Mouse (Mus musculus): ENCODE data around the gene Rpl35a. TPM values are rescaled to one million over a fixed set of nuclear protein-coding genes. Genes with fewer than 3 reads are reported as not detected.

Gene Rpl35a
- polyA plus RNA-seq, 1 experiment from 2014 or later, result 903 TPM

- Histone ChIP-seq H3K4me3 (ENCODE audit: low read length) (peak overlapping the region; percentile 81), H3K27me3 (replicated peaks; ENCODE audit: control insufficient read depth, insufficient read depth, low read length) (no peaks in the 10 kb centered on the region), H3K36me3 (ENCODE audit: control insufficient read depth, insufficient read depth, low read length) (peaks cover 19% of the 10 kb centered on the region), H3K4me2 (ENCODE audit: low read depth, low read length) (peak overlapping the region; percentile 65), H3K4me1 (ENCODE audit: control insufficient read depth, insufficient read depth, low read length) (peaks cover 22% of the 10 kb centered on the region), H3K9me3 (ENCODE audit: control insufficient read depth, low read length) (no peaks in the 10 kb centered on the region), H3K27ac (ENCODE audit: low read length) (peak overlapping the region; percentile 91), H3K9ac (ENCODE audit: low read depth, low read length) (no peak overlapping the region)
- 53% methylated on average over 11 of the region's 11 CpGs for WGBS
- no peak for ATAC-seq
Observed at GRCm38 (mm10) chr16:33061400-33061799, 5.1 kb downstream of the Rpl35a start.

GRCm38 (mm10) chr16:33062024-33062681 is 5.9 kb downstream of the Rpl35a start, which contains the start of gene Lmln:
TSS of gene Lmln (plus strand) at chr16:33062521.
- H3K4me2 ChIP-seq (ENCODE audit: low read depth, low read length), result peak within 1 kb of the TSS; percentile 65
- peak within 1 kb of the TSS; percentile 91 for H3K27ac ChIP-seq (ENCODE audit: low read length)
- peaks cover 19% of the 10 kb centered on the region for H3K36me3 ChIP-seq (ENCODE audit: control insufficient read depth, insufficient read depth, low read length)
- H3K4me3 ChIP-seq (ENCODE audit: low read length), result peak within 1 kb of the TSS; percentile 81
- WGBS, result under 1% methylated on average over 64 of the region's 64 CpGs
- peak; percentile 97 for ATAC-seq
- peak within 1 kb of the TSS; percentile 70 for H3K9ac ChIP-seq (ENCODE audit: low read depth, low read length)
- no peaks in the 10 kb centered on the region for H3K27me3 ChIP-seq (replicated peaks; ENCODE audit: control insufficient read depth, insufficient read depth, low read length)
- H3K9me3 ChIP-seq (ENCODE audit: control insufficient read depth, low read length), result no peaks in the 10 kb centered on the region
- H3K4me1 ChIP-seq (ENCODE audit: control insufficient read depth, insufficient read depth, low read length), result peaks cover 22% of the 10 kb centered on the region

- Histone ChIP-seq H3K9me3 (ENCODE audit: control insufficient read depth, low read length) (no peaks in the 10 kb centered on the region), H3K36me3 (ENCODE audit: control insufficient read depth, insufficient read depth, low read length) (peaks cover 19% of the 10 kb centered on the region), H3K4me3 (ENCODE audit: low read length) (peak overlapping the region; percentile 81), H3K27ac (ENCODE audit: low read length) (peak overlapping the region; percentile 91), H3K27me3 (replicated peaks; ENCODE audit: control insufficient read depth, insufficient read depth, low read length) (no peaks in the 10 kb centered on the region), H3K4me1 (ENCODE audit: control insufficient read depth, insufficient read depth, low read length) (peaks cover 22% of the 10 kb centered on the region), H3K4me2 (ENCODE audit: low read depth, low read length) (peak overlapping the region; percentile 65), H3K9ac (ENCODE audit: low read depth, low read length) (peak overlapping the region; percentile 70)
- WGBS, result under 1% methylated on average over 35 of the region's 35 CpGs
- ATAC-seq, result peak; percentile 81
Observed at GRCm38 (mm10) chr16:33062682-33063131, 6.5 kb downstream of the Rpl35a start.

- H3K4me1 ChIP-seq (ENCODE audit: control insufficient read depth, insufficient read depth, low read length), result peaks cover 17% of the 10 kb centered on the region
- no peaks in the 10 kb centered on the region for H3K27me3 ChIP-seq (replicated peaks; ENCODE audit: control insufficient read depth, insufficient read depth, low read length)
- H3K36me3 ChIP-seq (ENCODE audit: control insufficient read depth, insufficient read depth, low read length), result peaks cover 14% of the 10 kb centered on the region
- no peak for ATAC-seq
- H3K4me2 ChIP-seq (ENCODE audit: low read depth, low read length), result peak overlapping the region; percentile 65
- no peaks in the 10 kb centered on the region for H3K9me3 ChIP-seq (ENCODE audit: control insufficient read depth, low read length)
- H3K4me3 ChIP-seq (ENCODE audit: low read length), result peak overlapping the region; percentile 81
- H3K27ac ChIP-seq (ENCODE audit: low read length), result no peak overlapping the region; the same call in 1 of the 2 replicates
- WGBS, result 21% methylated on average over 7 of the region's 7 CpGs
- peak overlapping the region; percentile 70 for H3K9ac ChIP-seq (ENCODE audit: low read depth, low read length)
Observed at GRCm38 (mm10) chr16:33063267-33063666, 7.0 kb downstream of the Rpl35a start.

- H3K4me3 ChIP-seq (ENCODE audit: low read length), result no peak overlapping the region
- H3K27ac ChIP-seq (ENCODE audit: low read length), result no peak overlapping the region
- H3K27me3 ChIP-seq (replicated peaks; ENCODE audit: control insufficient read depth, insufficient read depth, low read length), result no peaks in the 10 kb centered on the region
- no peak overlapping the region for H3K4me2 ChIP-seq (ENCODE audit: low read depth, low read length)
- no peaks in the 10 kb centered on the region for H3K9me3 ChIP-seq (ENCODE audit: control insufficient read depth, low read length)
- ATAC-seq, result no peak
- H3K36me3 ChIP-seq (ENCODE audit: control insufficient read depth, insufficient read depth, low read length), result peaks cover 2% of the 10 kb centered on the region; the same call in 1 of the 2 replicates
- 76% methylated on average over 9 of the region's 9 CpGs for WGBS
- peaks cover 6% of the 10 kb centered on the region; the same call in 1 of the 2 replicates for H3K4me1 ChIP-seq (ENCODE audit: control insufficient read depth, insufficient read depth, low read length)
- H3K9ac ChIP-seq (ENCODE audit: low read depth, low read length), result no peak overlapping the region
Observed at GRCm38 (mm10) chr16:33064636-33065035, 8.4 kb downstream of the Rpl35a start.

GRCm38 (mm10) chr16:33070928-33071327 is 14.7 kb downstream of the Rpl35a start:
- H3K36me3 ChIP-seq (ENCODE audit: control insufficient read depth, insufficient read depth, low read length), result no peaks in the 10 kb centered on the region; the same call in 1 of the 2 replicates
- no peaks in the 10 kb centered on the region for H3K9me3 ChIP-seq (ENCODE audit: control insufficient read depth, low read length)
- no peak overlapping the region for H3K9ac ChIP-seq (ENCODE audit: low read depth, low read length)
- H3K27ac ChIP-seq (ENCODE audit: low read length), result no peak overlapping the region
- H3K4me1 ChIP-seq (ENCODE audit: control insufficient read depth, insufficient read depth, low read length), result no peaks in the 10 kb centered on the region
- no peaks in the 10 kb centered on the region for H3K27me3 ChIP-seq (replicated peaks; ENCODE audit: control insufficient read depth, insufficient read depth, low read length)
- H3K4me3 ChIP-seq (ENCODE audit: low read length), result no peak overlapping the region
- no peak for ATAC-seq
- no peak overlapping the region for H3K4me2 ChIP-seq (ENCODE audit: low read depth, low read length)

- H3K27me3 ChIP-seq (replicated peaks; ENCODE audit: control insufficient read depth, insufficient read depth, low read length), result no peaks in the 10 kb centered on the region
- H3K4me1 ChIP-seq (ENCODE audit: control insufficient read depth, insufficient read depth, low read length), result no peaks in the 10 kb centered on the region
- no peak overlapping the region for H3K27ac ChIP-seq (ENCODE audit: low read length)
- 81% methylated on average over 6 of the region's 6 CpGs for WGBS
- no peaks in the 10 kb centered on the region for H3K9me3 ChIP-seq (ENCODE audit: control insufficient read depth, low read length)
- no peak overlapping the region for H3K4me3 ChIP-seq (ENCODE audit: low read length)
- no peaks in the 10 kb centered on the region; the same call in 1 of the 2 replicates for H3K36me3 ChIP-seq (ENCODE audit: control insufficient read depth, insufficient read depth, low read length)
- H3K9ac ChIP-seq (ENCODE audit: low read depth, low read length), result no peak overlapping the region
- ATAC-seq, result no peak
- H3K4me2 ChIP-seq (ENCODE audit: low read depth, low read length), result no peak overlapping the region
Observed at GRCm38 (mm10) chr16:33072871-33073557, 16.8 kb downstream of the Rpl35a start.

GRCm38 (mm10) chr16:33074967-33075366 is 18.7 kb downstream of the Rpl35a start:
- Histone ChIP-seq H3K27ac (ENCODE audit: low read length) (no peak overlapping the region), H3K36me3 (ENCODE audit: control insufficient read depth, insufficient read depth, low read length) (no peaks in the 10 kb centered on the region; the same call in 1 of the 2 replicates), H3K4me2 (ENCODE audit: low read depth, low read length) (no peak overlapping the region), H3K4me1 (ENCODE audit: control insufficient read depth, insufficient read depth, low read length) (no peaks in the 10 kb centered on the region), H3K27me3 (replicated peaks; ENCODE audit: control insufficient read depth, insufficient read depth, low read length) (no peaks in the 10 kb centered on the region), H3K9me3 (ENCODE audit: control insufficient read depth, low read length) (no peaks in the 10 kb centered on the region), H3K9ac (ENCODE audit: low read depth, low read length) (no peak overlapping the region), H3K4me3 (ENCODE audit: low read length) (no peak overlapping the region)
- WGBS, result 75% methylated on average over 5 of the region's 5 CpGs
- ATAC-seq, result no peak

GRCm38 (mm10) chr16:33076078-33076477 is 19.8 kb downstream of the Rpl35a start:
- Histone ChIP-seq H3K27ac (ENCODE audit: low read length) (no peak overlapping the region), H3K4me2 (ENCODE audit: low read depth, low read length) (no peak overlapping the region), H3K36me3 (ENCODE audit: control insufficient read depth, insufficient read depth, low read length) (no peaks in the 10 kb centered on the region; the same call in 1 of the 2 replicates), H3K9me3 (ENCODE audit: control insufficient read depth, low read length) (no peaks in the 10 kb centered on the region), H3K4me3 (ENCODE audit: low read length) (no peak overlapping the region), H3K9ac (ENCODE audit: low read depth, low read length) (no peak overlapping the region), H3K27me3 (replicated peaks; ENCODE audit: control insufficient read depth, insufficient read depth, low read length) (no peaks in the 10 kb centered on the region), H3K4me1 (ENCODE audit: control insufficient read depth, insufficient read depth, low read length) (no peaks in the 10 kb centered on the region)
- no peak for ATAC-seq
- WGBS, result 53% methylated on average over 6 of the region's 6 CpGs

Measured in intestine, embryonic 16.5 days (tissue).